Mouse (Mus musculus) liver, embryonic 14.5 days (tissue): Measurements from ENCODE around the gene Slc37a1. TPM values are rescaled to one million over a fixed set of nuclear protein-coding genes. Genes with fewer than 3 reads are reported as not detected.

ENCODE experiments used
- ATAC-seq: fragments of 200-750 bp; cut with Nextera tagmentation; 2 replicates; pipeline ENCODE4 v1.8.0; 2017; ENCODE audit warnings: moderate number of reproducible peaks, mild to moderate bottlenecking, moderate library complexity; ENCODE audit not compliant: insufficient read depth
- DNase-seq, 3 experiments: peaks; one replicate each; pipeline ENCODE4 v3.0.0-alpha.2; 2012 to 2013; ENCODE audit warnings: low read depth in 3 of 3, low spot score in 3 of 3
- H3K27ac ChIP-seq: fragments of 300-500 bp; sonication (generic); 2 replicates; pipeline ENCODE4 v1.5.1; 2014; ENCODE audit warnings: moderate library complexity, mild to moderate bottlenecking, control low read depth, inconsistent platforms
- H3K27me3 ChIP-seq: fragments of 300-500 bp; sonication (generic); 2 replicates; pipeline ENCODE4 v1.6.1; 2014; ENCODE audit warnings: mild to moderate bottlenecking, low read length, moderate library complexity; ENCODE audit not compliant: control insufficient read depth, insufficient read depth
- H3K36me3 ChIP-seq: fragments of 300-500 bp; sonication (generic); replicated peaks from 2 replicates; pipeline ENCODE4 v1.6.1; 2014; ENCODE audit warnings: low read depth; ENCODE audit not compliant: control insufficient read depth, insufficient read depth
- H3K4me1 ChIP-seq, 2 experiments: fragments of 200-500 bp in 1 of 2; fragments of 300-500 bp in 1 of 2; sonication (generic) in 1 of 2; replicated peaks; 2 replicates each; pipeline ENCODE4 v1.6.1; 2012 to 2014; ENCODE audit warnings: antibody characterized with exemption in 1 of 2, inconsistent platforms in 1 of 2, low read length in 1 of 2; ENCODE audit not compliant: control insufficient read depth in 2 of 2, insufficient read depth in 2 of 2
- H3K4me2 ChIP-seq: fragments of 300-500 bp; sonication (generic); 2 replicates; pipeline ENCODE4 v1.6.1; 2014; ENCODE audit warnings: low read depth, mild to moderate bottlenecking, control low read depth, moderate library complexity
- H3K4me3 ChIP-seq, 2 experiments: fragments of 200-500 bp in 1 of 2; fragments of 300-500 bp in 1 of 2; sonication (generic) in 1 of 2; 2 replicates each; pipeline ENCODE4 v1.5.1; 2012 to 2014; ENCODE audit warnings: low read depth in 2 of 2, low read length in 2 of 2, mild to moderate bottlenecking in 2 of 2, control low read depth in 1 of 2, inconsistent platforms in 1 of 2, moderate library complexity in 1 of 2; ENCODE audit not compliant: insufficient read depth in 1 of 2
- H3K9ac ChIP-seq: fragments of 300-500 bp; sonication (generic); replicated peaks from 2 replicates; pipeline ENCODE4 v1.6.1; 2014; ENCODE audit warnings: mild to moderate bottlenecking, control low read depth, moderate library complexity
- H3K9me3 ChIP-seq: fragments of 300-500 bp; sonication (generic); 2 replicates; pipeline ENCODE4 v1.6.1; 2016; ENCODE audit warnings: low read length, mixed read lengths; ENCODE audit not compliant: control insufficient read depth
- CTCF ChIP-seq: IDR thresholded peaks from 2 replicates; pipeline ENCODE4 v1.5.1; 2016; ENCODE audit warnings: antibody characterized with exemption, low read depth, control low read depth
- EP300 ChIP-seq: IDR thresholded peaks from 2 replicates; pipeline ENCODE4 v1.6.1; 2016; ENCODE audit warnings: antibody characterized with exemption, low read depth
- WGBS: fragments of 180-500 bp; shearing (Covaris S2); extraction: QIAGEN DNeasy Blood & Tissue Kit; methylation state at CpG from one replicate; pipeline ENCODE4 v1.1.7; 2014; ENCODE audit not compliant: insufficient replicate concordance; 5-methylcytosine and 5-hydroxymethylcytosine counted together
- polyA plus RNA-seq, 2 experiments: library from polyadenylated mRNA; depleted of rRNA in 1 of 2; stranded (reverse) in 1 of 2; unstranded in 1 of 2; fragments of >200 nt; fragmentation: Nextera tagmentation in 1 of 2; extraction: Ambion mirVana in 1 of 2; gene quantifications; 2 replicates each; pipeline versions ENCODE4 v1.2.1 to v1.2.3; 2012 to 2014

Gene Slc37a1
- polyA plus RNA-seq, 2 experiments = 1.2 to 1.9 TPM

DNA sequence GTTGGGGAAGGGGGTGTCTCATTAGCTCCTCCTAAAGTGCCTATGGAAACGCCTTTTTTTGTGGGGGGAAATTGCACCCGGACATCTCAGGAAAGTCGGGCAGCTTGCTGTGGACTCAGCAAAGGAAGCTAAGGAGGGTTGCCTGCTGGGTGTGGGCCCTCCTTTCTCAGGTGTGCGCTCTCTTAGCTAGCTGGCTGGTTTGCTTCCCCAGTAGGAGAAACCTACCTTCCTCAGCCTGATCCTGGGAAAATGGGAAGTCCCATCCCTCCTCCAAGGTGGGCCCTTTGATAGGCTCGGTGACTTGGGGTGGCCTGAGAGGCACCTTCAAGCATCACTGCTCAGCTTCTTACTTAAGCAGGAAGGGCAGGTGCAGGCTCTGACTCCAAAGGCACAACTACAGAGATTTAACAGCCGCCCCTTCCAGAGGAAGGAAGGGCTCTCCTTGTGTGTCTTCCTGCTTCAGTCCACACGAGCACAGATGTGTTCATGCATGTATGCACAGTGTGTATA lies 100.2 kb downstream of the Slc37a1 start:
- 15% methylated on average over 7 of the region's 7 CpGs for WGBS
- H3K9ac ChIP-seq = no peak overlapping the region
- peak overlapping the region; percentile 52 to 55 for H3K4me3 ChIP-seq
- H3K27ac ChIP-seq = no peak overlapping the region
- TF ChIP-seq CTCF (no peak), EP300 (no peak)
- H3K27me3 ChIP-seq = peaks cover 13% of the 10 kb centered on the region
- DNase-seq = no peak
- H3K4me2 ChIP-seq = peak overlapping the region; percentile 58
- no peaks in the 10 kb centered on the region for H3K9me3 ChIP-seq
- H3K36me3 ChIP-seq = no peaks in the 10 kb centered on the region
- peaks cover 0 to 4% of the 10 kb centered on the region in 2 experiments; a peak in 2 of 4 replicates for H3K4me1 ChIP-seq
- no peak for ATAC-seq

- Histone ChIP-seq H3K9ac (no peak overlapping the region), H3K36me3 (no peaks in the 10 kb centered on the region), H3K4me2 (no peak overlapping the region), H3K27ac (no peak overlapping the region), H3K9me3 (no peaks in the 10 kb centered on the region), H3K27me3 (peaks cover 13% of the 10 kb centered on the region), H3K4me1 (peaks cover 0 to 4% of the 10 kb centered on the region in 2 experiments; a peak in 2 of 4 replicates), H3K4me3 (no peak overlapping the region)
- no peak for TF ChIP-seq EP300
- no peak for TF ChIP-seq CTCF
- no peak for ATAC-seq
- 50% methylated on average over 3 of the region's 3 CpGs for WGBS
- no peak for DNase-seq
These were observed 102.9 kb downstream of the Slc37a1 start for GRCm38 (mm10) chr17:31389432-31390050.

- H3K9me3 ChIP-seq = no peaks in the 10 kb centered on the region
- DNase-seq (no peak), ATAC-seq (no peak)
- H3K36me3 ChIP-seq = no peaks in the 10 kb centered on the region
- H3K4me1 ChIP-seq = peaks cover 0 to 4% of the 10 kb centered on the region in 2 experiments; a peak in 2 of 4 replicates
- no peak overlapping the region for H3K4me3 ChIP-seq
- peaks cover 7% of the 10 kb centered on the region for H3K27me3 ChIP-seq
- H3K9ac ChIP-seq = no peak overlapping the region
- no peak overlapping the region for H3K27ac ChIP-seq
- 44% methylated on average over 3 of the region's 3 CpGs for WGBS
- H3K4me2 ChIP-seq = no peak overlapping the region
- TF ChIP-seq CTCF = no peak
- no peak for TF ChIP-seq EP300
These were observed 104.9 kb downstream of the Slc37a1 start for GRCm38 (mm10) chr17:31391462-31391861.

GRCm38 (mm10) chr17:31392041-31392440 lies 105.4 kb downstream of the Slc37a1 start:
- DNase-seq = no peak
- Histone ChIP-seq H3K27ac (no peak overlapping the region), H3K27me3 (peaks cover 2% of the 10 kb centered on the region), H3K4me2 (no peak overlapping the region), H3K4me1 (peaks cover 0 to 4% of the 10 kb centered on the region in 2 experiments; a peak in 2 of 4 replicates), H3K9me3 (no peaks in the 10 kb centered on the region), H3K9ac (no peak overlapping the region), H3K4me3 (no peak overlapping the region), H3K36me3 (no peaks in the 10 kb centered on the region)
- no peak for TF ChIP-seq CTCF
- no peak for TF ChIP-seq EP300
- no peak for ATAC-seq
- WGBS = 60% methylated on average over 5 of the region's 5 CpGs

GRCm38 (mm10) chr17:31393811-31394210 lies 107.2 kb downstream of the Slc37a1 start:
- no peaks in the 10 kb centered on the region for H3K36me3 ChIP-seq
- no peak overlapping the region for H3K9ac ChIP-seq
- ATAC-seq (no peak), DNase-seq (no peak)
- H3K27me3 ChIP-seq = no peaks in the 10 kb centered on the region
- H3K27ac ChIP-seq = no peak overlapping the region
- no peak overlapping the region for H3K4me3 ChIP-seq
- no peaks in the 10 kb centered on the region for H3K9me3 ChIP-seq
- TF ChIP-seq EP300 (no peak), CTCF (no peak)
- WGBS = 32% methylated on average over 2 of the region's 2 CpGs
- H3K4me1 ChIP-seq = peaks cover 0 to 4% of the 10 kb centered on the region in 2 experiments; a peak in 2 of 4 replicates
- no peak overlapping the region for H3K4me2 ChIP-seq
